Mouse (Mus musculus) brain, embryonic 14.5 days (tissue): ENCODE results near the gene Tubb2b. TPM values are rescaled to one million over a fixed set of nuclear protein-coding genes. Genes with fewer than 3 reads are reported as not detected.

ENCODE experiments used
- DNase-seq: peaks from one replicate; pipeline ENCODE4 v3.0.0-alpha.2; 2011; ENCODE audit warnings: low read depth
- CTCF ChIP-seq: fragments of 200-500 bp; IDR thresholded peaks from 2 replicates; pipeline ENCODE4 v1.5.1; 2012; ENCODE audit warnings: inconsistent platforms, mild to moderate bottlenecking, moderate library complexity, borderline replicate concordance; ENCODE audit not compliant: insufficient read depth, insufficient read length; ENCODE audit errors: extremely low read depth
- POLR2A ChIP-seq: fragments of 200-500 bp; IDR thresholded peaks from 2 replicates; pipeline ENCODE4 v1.6.1; 2012; ENCODE audit warnings: mild to moderate bottlenecking, inconsistent platforms, borderline replicate concordance; ENCODE audit not compliant: poor library complexity, insufficient read depth, insufficient read length, severe bottlenecking; ENCODE audit errors: extremely low read depth
- polyA plus RNA-seq: library from polyadenylated mRNA; depleted of rRNA; stranded (reverse); fragments of >200 nt; gene quantifications from 2 replicates; pipeline ENCODE4 v1.2.3, GENCODE M21; 2012

Gene Tubb2b
- polyA plus RNA-seq, 1 experiment, result 7,416 TPM

DNA sequence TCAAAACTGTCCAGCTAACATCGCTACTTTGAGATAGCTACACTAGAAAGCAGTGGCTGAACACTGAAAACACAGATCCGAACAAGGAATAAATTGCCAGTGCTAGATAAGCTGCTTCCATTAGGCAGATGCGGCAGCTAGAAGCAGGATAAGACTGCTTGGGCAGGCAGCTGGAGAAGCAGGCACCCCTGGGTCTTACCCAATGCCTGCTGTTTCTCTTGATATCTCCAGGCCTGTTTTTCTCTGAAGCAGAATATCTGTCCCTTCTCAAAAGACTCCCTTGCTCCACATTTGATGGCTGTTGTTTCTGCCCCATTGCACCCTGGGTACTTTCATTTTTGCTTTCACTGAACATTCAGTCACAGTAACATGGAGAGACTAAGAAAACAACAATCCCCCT, 29.5 kb downstream of the Tubb2b start:
- DNase-seq, result no peak
- TF ChIP-seq CTCF (no peak), POLR2A (no peak)

DNA sequence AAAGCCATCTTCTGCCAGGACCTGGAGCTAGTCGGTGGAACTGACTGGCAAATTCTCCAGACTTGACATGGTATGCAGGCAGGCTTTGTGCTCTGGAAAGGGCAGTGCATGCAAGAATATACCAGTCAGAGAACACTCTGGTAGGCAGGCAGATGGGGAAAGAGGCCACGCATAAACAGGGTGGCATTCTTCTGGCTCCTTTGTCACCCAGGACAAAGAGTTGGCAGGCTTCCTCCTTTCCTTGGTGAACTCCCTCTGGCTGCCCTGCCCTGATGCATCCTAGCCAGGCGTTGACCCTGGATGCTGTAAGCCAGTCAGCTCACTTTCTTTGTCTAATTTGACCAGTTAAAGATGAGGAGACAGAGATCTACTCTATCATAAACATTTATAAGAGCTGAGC, 33.2 kb downstream of the Tubb2b start:
- no peak for TF ChIP-seq POLR2A
- TF ChIP-seq CTCF, result no peak
- DNase-seq, result peak; percentile 60

DNA sequence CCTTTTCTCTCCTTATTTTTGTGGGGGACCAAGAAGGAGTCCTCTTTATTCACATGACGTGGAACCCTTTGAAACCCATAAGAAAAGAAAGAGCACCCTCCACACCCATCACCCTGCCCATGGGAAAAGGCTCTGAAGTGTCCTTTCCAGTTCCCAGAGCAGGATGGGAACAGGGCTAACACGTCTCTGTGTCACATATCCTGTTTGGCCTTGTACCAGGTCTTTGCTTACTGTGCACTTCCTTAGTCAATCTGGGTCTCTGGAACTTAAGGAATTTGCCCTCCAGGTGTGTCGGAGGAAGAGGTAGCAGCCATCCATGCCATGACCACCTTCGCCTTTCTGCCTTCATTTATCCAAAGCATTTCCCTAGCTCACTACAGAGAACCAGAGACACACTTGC, 33.8 kb downstream of the Tubb2b start:
- no peak for DNase-seq
- TF ChIP-seq CTCF, result no peak
- TF ChIP-seq POLR2A, result no peak

DNA sequence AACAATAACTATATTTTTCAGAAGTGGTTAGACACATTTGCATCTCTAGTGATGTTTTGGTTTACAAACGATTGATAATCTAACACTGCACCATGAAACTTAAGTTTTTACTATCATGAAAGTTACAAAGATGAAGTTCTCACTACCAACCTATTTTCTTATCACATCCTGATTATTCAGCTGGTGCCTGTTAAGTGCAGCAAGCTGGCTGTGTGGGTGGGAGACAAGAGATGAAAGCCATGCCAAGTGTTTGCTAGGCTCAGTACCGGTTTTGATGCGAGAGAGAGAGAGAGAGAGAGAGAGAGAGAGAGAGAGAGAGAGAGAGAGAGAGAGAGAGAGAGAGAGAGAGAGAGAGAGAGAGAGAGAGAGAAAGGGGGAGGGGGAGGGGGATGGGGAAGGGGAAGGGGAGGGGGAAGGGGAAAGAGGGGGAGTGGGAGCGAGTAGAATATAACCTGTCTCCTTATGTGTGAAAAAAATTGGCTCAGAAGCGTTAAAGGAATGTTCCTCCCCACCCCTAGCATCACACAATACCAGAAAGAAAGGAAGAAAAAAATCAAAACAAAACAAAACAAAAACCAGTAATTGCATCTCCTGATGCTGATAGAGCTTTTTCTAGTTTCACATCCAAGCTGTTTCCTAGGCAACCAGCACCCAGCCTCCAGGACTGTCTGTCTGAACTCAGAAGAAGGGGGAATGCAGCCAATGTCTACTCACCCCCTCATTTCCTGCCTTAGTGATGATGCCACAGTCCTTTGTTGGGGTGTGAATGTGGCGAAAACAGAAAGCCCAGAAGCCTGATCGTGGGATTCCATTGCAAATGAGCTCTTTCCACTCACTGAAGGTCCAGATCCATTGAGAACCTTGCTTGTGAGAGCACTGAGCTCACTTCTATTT, 34.5 kb downstream of the Tubb2b start:
- no peak for TF ChIP-seq POLR2A
- peak; percentile 97 for DNase-seq

DNA sequence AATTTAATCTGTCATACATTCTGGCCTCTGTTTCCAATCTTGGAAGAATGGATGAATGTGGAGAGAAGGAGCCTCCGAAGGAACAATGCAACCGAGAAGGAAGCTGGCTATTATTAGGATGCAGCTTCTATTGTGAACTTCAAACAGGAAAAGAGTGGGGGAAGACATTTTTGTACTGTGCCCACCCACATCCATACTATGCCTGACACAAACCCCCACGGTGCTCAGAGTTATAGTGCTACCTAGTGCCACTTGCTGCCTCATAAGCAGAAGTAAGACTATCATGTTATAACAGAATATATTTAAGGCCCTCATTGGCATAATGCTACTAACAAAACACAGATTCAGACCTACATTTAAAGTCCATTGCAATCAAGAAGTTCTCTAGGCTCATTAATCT, 40.9 kb downstream of the Tubb2b start:
- TF ChIP-seq CTCF (no peak), POLR2A (no peak)

DNA sequence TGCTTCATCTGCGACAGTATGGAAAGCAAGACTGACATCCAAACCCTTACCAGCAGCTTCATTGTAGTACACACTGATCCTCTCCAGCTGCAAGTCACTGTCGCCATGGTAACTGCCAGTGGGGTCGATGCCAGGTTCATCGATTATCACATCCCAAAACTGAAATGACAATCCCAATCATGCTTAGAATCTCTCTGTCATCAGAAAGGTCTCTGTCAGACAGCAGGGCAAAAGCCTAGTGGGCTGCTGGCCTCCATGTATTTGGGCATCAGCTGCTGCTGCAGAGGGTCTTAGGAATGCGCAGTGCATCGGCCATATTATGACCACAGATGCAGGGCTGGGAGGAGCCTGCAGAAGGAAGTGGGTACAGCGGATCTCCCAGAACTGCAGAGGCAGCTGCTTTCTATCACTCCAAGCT, 41.4 kb downstream of the Tubb2b start:
- peak; percentile 75 for DNase-seq
- no peak for TF ChIP-seq CTCF
- TF ChIP-seq POLR2A, result 0 out of 2 replicates have a peak, but pooled peaks have one; percentile 7

More for the DNA sequence above, 40.9 kb downstream of the Tubb2b start:
- DNase-seq, result no peak

DNA sequence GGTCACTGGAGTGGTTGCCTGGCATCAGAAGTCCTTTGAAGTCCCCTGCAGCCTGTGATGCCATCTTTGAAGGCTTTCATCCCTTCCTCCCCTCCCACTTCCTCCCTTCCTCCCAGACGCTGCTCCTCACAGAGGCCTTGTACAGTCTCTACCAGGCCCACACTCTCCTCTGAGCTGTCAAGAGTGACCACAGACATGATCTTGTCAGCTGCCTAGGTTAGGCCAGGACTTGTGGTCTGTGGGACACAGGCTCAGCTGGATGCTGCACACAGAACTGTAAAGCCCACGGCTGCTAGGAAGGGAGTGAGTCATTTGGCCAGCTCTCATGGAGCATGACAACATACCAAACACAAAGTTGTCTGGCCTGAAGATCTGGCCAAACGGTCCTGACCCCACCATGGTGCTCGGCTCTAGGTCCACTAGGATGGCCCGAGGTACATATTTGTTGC, 42.0 kb downstream of the Tubb2b start:
- peak; percentile 48 for DNase-seq

DNA sequence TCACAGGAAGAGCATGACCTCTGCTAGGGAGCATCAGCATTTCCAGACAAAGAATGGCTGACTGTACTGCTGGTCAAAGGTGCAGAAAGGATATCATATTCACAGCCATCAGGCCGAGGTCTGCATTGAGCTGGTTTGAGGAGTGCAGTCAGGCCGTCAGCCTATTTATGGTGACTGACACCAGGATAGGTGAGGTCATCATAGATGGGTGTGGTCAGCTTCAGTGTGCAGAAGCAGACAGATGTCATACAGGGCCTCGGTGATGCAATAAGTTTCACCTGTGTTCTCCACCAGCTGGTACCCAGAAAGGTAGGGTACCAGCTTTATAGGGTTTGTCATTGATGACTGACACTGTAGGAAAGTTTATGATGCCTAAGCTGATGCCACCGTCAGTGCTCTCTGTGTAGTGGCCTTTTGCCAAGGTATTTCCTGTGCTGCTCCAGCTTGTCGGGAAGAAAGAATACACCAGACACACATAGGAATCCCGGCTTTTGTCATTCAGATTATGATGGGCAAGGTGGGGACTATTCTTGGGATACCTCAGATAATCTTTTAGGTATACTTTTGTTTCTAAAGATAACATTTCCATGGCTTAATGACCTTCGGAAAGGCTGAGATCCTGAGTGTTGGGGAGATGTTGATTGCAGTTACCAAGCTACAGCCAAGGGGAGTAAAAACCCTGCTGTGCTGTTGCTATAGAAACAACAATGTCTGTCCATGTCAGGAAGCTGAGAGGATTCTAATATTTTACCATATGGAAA, 43.0 kb downstream of the Tubb2b start:
- DNase-seq, result peak; percentile 82
- TF ChIP-seq CTCF, result no peak
- TF ChIP-seq POLR2A, result no peak

DNA sequence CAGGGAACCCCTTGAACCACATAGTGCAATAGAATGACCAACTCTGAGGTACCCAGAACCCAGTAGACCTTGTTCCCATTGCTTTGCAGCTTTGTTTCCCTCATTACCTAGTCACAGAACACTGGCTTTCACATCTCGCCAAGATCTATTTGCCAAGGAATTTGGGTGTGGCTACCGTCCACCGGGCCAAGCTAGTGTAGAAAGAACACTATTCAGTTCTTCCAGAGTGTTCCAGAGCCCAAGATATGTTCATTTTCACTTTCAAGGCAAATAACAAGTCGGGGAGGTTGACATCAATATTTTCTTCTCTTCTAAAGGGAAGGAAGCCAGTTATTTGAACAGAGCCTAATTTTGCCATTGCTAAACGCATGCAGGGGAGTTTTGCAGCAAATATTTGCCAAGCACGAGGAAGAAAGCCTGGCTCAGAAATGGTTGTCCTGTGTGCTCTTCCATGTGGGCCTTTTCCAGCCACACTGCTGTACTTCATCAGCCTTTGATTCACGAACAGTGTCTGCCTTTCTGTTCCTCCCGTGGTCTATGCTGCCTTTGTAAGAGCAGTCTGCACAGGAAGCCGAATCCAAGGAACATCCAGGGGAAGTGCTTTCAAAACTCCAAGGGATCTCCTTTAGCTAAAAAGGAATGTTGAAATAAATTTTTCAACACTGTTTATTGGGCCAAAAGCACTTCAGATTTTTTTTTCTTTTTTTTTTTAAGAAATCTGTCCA, 46.1 kb downstream of the Tubb2b start:
- TF ChIP-seq POLR2A, result no peak
- TF ChIP-seq CTCF, result no peak
- no peak for DNase-seq

DNA sequence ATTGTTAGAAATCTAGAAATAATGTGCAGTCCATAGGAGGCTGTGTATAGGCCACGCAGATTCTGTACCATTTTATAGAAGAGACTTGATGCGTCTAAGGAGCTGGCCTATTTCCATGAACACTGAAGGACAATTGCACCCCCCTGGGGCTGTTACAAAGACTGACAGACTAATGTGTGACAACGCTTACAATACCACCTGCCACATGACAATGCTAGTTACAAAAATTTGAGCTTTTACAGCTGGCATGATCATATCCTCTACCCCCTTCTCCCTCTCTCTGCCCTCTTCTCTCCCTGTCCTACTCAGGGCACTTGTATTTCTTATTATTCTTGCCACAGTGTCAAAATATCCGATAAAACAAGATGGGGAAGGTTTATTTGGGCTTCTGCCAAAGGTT, 48.3 kb downstream of the Tubb2b start:
- TF ChIP-seq CTCF, result no peak
- TF ChIP-seq POLR2A, result no peak
- peak; percentile 40 for DNase-seq

DNA sequence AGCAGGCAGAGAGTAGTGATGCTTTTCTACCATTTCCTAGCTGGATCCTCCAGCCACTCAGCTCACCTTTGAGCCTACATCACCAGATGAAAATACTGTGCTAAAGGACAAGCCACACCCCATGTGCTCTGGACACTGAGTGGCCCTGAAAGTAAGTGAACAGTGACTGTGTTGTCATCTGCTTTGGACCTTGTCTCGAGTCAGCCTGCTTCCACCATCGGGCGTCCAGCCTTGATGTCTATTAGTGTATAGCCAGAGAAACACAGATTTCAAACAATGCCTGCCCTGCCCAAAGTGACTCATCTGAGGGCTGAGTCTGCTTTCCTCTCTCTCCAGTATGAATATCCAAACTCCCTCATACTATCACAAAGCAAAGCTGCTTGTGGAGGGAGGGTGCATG, 50.5 kb downstream of the Tubb2b start:
- no peak for DNase-seq
- TF ChIP-seq CTCF (no peak), POLR2A (no peak)
